Mouse (Mus musculus) layer of hippocampus, postnatal 14 days (tissue): ENCODE data around the gene Ddx11. TPM values are rescaled to one million over a fixed set of nuclear protein-coding genes. Genes with fewer than 3 reads are reported as not detected.
"Not testable (repeated sequence)": the region's sequence is repeated elsewhere in the genome, so short reads cannot be mapped to it uniquely, and the experiment has no call there.

Experiments
- DNase-seq, 2 experiments: peaks; one replicate each; pipeline ENCODE4 v3.0.0; 2021 to 2022; ENCODE audit warnings: low spot score in 2 of 2, mixed read lengths in 1 of 2
- total RNA-seq, 2 experiments: library from RNA; stranded (reverse); gene quantifications; 2 replicates each; pipeline ENCODE4 v1.2.3; 2021

Ddx11 gene
- total RNA-seq, 2 experiments from 2014 or later = 3.2 to 3.7 TPM

GRCm38 (mm10) chr17:66111402-66111959 is 11.8 kb upstream of the Ddx11 start, which contains the start of gene Washc1:
Washc1 (plus strand) TSS chr17:66111545.
- peak; percentile 77 to 85 for DNase-seq

- no peak for DNase-seq
Measured at GRCm38 (mm10) chr17:66112166-66112565, 11.2 kb upstream of the Ddx11 start.

GRCm38 (mm10) chr17:66118991-66119390 is 4.3 kb upstream of the Ddx11 start:
- no peak for DNase-seq

- no peak for DNase-seq
Measured at GRCm38 (mm10) chr17:66120701-66121100, 2.6 kb upstream of the Ddx11 start.

GRCm38 (mm10) chr17:66123816-66124610 is 693 bp downstream of the Ddx11 start:
- no peak for DNase-seq

- DNase-seq = no peak
Measured at GRCm38 (mm10) chr17:66125211-66125610, 1.9 kb downstream of the Ddx11 start.

- no peak for DNase-seq
Measured at GRCm38 (mm10) chr17:66130371-66130770, 7.1 kb downstream of the Ddx11 start.

- no peak for DNase-seq
Measured at GRCm38 (mm10) chr17:66131212-66131611, 7.9 kb downstream of the Ddx11 start.

- DNase-seq = not testable (repeated sequence)
Measured at GRCm38 (mm10) chr17:66152706-66153662, 29.7 kb downstream of the Ddx11 start.

- DNase-seq = not testable (repeated sequence)
Measured at GRCm38 (mm10) chr17:66153735-66154423, 30.6 kb downstream of the Ddx11 start.

- no peak for DNase-seq
Measured at GRCm38 (mm10) chr17:66154876-66155275, 31.6 kb downstream of the Ddx11 start.

- no peak for DNase-seq
Measured at GRCm38 (mm10) chr17:66158271-66158670, 35.0 kb downstream of the Ddx11 start.

GRCm38 (mm10) chr17:66167141-66167540 is 43.8 kb downstream of the Ddx11 start:
- DNase-seq = not testable (repeated sequence)

- not testable (repeated sequence) for DNase-seq
Measured at GRCm38 (mm10) chr17:66170971-66171370, 47.7 kb downstream of the Ddx11 start.

GRCm38 (mm10) chr17:66190577-66190976 is 67.3 kb downstream of the Ddx11 start:
- no peak for DNase-seq

GRCm38 (mm10) chr17:66197041-66197440 is 73.7 kb downstream of the Ddx11 start:
- peak in 1 of 2 experiments; percentile 23 for DNase-seq

Other genes starting within 250 kb of the Ddx11 start
- gene Ralbp1, start 237.7 kb upstream of the Ddx11 start, total RNA-seq = 10 to 100 TPM; 43.7 to 45.7 TPM
- gene Twsg1, start 172.3 kb upstream of the Ddx11 start, total RNA-seq = 10 to 100 TPM; 24.6 to 34.4 TPM
- 100 to 1,000 TPM; 101 to 104 TPM for gene Ankrd12, start 46.4 kb upstream of the Ddx11 start, total RNA-seq
- 100 to 1,000 TPM; 252 to 265 TPM for gene Ndufv2, start 22.0 kb upstream of the Ddx11 start, total RNA-seq
- 10 to 100 TPM; 44.3 to 45.7 TPM for gene Washc1, start 12.0 kb upstream of the Ddx11 start, total RNA-seq